Mouse (Mus musculus): ENCODE results near the gene Eif5b. TPM values are rescaled to one million over a fixed set of nuclear protein-coding genes. Genes with fewer than 3 reads are reported as not detected.
"Not testable (repeated sequence)": the region's sequence is repeated elsewhere in the genome, so short reads cannot be mapped to it uniquely, and the experiment has no call there.

Gene Eif5b
- 10 to 100 TPM; 31.6 to 36.5 TPM for total RNA-seq (2021)
- long read RNA-seq, experiment 1, full-length matches to known transcripts, result 21 of 46 reads
- long read RNA-seq, experiment 1, partial matches to known transcripts, result 24 of 46 reads
- long read RNA-seq, experiment 1, other reads (novel, unspliced or antisense), result 1 of 46 reads
- long read RNA-seq, experiment 2, full-length matches to known transcripts, result 19 of 41 reads
- long read RNA-seq, experiment 2, partial matches to known transcripts, result 20 of 41 reads
- long read RNA-seq, experiment 2, other reads (novel, unspliced or antisense), result 2 of 41 reads

DNA sequence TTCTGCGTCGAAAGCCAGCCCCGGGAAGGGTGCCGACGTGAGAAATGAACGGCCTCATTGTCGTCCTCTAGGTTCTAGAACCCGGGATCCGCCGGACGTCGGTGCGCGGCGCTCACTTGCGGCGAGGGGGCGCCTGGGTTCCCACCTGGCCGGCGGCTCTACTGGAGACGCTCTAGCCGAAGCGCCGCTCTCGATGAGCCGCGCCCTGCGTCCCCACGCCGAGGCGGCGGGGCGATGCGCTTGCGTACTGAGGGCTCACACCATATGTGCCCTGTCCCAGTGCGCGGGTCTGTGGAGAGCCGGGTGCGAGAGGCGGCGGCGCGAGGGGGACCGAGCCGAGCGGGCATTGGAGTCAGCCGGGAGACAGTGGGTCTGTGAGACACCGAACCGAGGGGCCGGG, at the start of gene Eif5b, which contains the start of gene Txndc9:
Eif5b (plus strand) TSS at position 144 of the 400 bp plus-strand sequence.
Txndc9 (minus strand) TSS at position 27 of the 400 bp plus-strand sequence.
- intact Hi-C loops (cut with DNase I), result loop anchor here (5.0 kb wide), 1 partner anchor 129 kb away; the partner anchor contains the start of gene Rev1
- DNase-seq, result peak; percentile 96

DNA sequence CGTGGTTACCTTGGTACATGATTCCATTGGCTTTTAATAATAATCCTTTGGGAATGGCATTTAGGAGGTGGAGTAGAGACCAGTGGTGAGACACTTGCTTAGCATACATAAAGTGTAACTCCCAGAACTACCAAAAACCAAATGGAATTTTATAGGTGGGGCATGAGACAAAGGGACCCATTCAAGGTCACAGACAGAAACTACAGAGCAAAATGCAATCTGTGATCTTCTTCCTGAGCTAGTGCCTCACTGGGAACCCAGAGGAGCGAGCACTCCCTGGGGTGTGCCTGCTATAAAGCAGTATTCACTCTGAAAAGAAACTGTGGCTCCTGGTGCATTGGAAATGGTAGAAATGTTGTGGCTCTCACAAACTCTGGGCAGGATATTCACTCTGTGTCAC, 48.9 kb upstream of the Eif5b start:
- no peak for DNase-seq
- intact Hi-C loops (cut with DNase I), result no loop called here

DNA sequence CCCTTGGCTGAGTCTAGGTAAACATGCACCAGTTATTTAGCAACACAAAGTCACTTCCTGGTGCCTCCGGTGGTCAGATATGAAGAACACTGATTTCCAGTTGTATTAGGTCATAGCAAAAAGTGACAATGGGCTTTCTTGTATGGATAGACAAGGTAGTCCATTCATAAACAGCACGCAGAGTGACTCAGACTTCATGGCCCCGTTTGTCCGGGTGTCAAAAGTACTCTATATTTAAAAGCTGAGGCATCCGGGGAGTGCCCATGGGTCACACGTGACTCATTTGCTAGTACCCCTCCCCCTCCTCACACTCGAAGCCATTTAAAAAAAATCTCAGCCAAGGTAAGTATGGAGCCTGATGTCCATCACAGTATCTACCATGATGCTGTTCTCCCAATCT, 43.0 kb upstream of the Eif5b start:
- DNase-seq, result no peak
- intact Hi-C loops (cut with DNase I), result no loop called here

DNA sequence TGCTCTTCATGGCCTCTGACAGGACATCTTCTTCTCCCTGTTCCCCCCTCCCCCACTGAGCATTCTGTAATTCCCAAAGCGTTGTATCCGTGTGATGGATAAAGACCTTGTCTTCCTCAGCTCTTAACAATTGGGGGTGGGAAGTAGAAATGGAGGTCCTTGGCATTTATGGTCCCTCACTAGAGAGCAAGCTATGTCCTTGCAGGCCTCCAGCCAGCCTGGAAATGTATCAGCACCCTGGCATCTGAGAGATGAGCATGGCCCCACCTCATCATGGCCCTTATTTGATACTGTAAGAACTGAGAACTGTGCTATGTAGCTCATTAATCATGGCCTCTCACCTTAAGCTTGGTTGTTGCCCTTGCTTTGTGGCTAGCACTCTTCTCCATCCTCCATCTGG, 42.6 kb upstream of the Eif5b start:
- DNase-seq, result no peak
- intact Hi-C loops (cut with DNase I), result no loop called here

DNA sequence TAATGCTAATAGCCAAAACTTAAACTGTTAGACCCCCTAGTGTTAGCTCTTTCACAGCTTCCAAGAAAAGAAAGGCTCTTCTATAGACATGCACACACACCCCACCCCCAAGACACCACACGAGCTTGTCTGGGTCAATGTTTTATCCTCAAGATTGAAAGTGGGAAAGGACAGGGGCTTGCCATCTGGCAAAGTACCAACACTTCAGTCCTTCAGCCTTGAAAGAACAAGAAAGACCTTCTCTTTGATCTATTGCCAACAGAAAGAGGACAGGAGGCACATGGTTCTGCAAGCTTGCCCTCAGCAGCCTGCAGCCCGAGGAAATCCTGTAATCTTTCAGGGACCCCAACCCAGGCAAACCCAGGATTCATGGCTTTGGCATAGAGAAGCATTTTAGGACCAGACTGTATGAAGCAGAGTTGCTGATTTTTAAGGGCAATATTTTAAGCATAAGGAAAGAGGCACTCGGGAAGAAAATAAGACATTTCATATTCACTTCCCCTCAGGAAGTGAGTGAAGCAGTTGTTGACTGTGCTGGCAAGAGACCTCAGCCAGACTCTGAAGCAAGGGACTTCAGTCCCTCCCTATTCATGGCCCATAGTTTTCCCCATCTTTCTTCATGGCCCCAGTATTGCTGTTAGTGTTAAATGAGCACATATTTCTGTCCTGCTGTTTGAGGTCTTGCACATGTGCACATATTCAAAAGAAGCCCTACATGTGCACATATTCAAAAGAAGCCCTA, 40.9 kb upstream of the Eif5b start:
- intact Hi-C loops (cut with DNase I), result no loop called here
- DNase-seq, result no peak

DNA sequence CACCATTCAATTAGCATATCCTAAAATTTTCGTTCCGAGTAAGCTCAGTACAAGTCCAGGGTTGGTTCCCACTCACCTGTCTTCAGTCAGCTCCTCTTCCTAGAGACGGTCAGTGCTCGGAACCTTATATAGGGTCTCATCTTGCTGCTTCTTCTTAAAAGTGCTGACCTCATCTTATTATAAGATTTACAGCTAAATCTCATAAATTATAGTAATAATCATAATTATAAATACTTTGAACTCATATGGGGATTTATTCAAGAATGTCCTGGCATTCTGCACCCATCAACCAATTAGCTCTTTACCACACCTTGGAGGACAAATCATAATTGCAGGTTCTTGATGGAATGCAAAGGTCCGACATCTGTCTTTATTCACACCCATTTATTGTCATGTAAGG, 40.2 kb upstream of the Eif5b start, which contains the start of gene Lyg1:
Lyg1 (minus strand) TSS at position 101 of the 400 bp plus-strand sequence.
- intact Hi-C loops (cut with DNase I), result no loop called here
- DNase-seq, result no peak

DNA sequence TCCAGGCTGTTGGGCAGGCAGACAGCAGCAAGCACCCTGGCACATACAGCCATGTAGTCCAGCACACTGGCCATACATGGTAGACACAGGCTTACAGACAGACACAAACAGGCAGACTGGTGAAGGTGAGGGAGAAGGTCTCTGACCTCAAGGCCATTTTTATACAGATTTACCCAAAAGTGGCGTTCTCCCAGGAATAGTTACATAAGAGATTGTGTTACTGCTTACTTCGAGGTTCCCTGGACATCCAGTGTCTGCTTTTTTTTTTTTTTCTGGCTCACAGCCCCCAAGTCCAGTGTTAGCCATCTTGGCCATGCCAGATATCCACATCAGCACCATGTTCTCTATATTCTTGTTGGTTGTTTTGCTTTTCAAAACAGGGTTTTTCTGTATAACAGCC, 39.3 kb upstream of the Eif5b start:
- intact Hi-C loops (cut with DNase I), result no loop called here
- no peak for DNase-seq

DNA sequence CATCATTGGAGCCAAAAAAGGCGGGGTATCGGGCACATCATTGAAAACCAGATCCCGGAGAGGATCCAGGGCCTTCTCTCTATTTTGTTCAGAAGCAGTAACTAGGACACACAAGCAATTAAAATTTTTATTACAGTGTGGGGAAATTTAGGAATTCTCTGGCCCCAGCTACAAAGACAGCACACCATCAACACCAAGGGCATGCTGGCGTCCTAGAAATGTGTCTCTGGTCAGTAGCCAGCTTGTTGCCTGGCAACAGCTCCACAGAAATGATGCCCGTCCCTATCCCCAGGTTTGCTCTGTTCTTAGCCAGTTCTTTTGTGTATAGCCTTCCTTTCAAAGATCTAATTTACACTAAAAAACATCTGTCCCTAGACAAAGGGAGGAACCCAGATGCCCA, 38.3 kb upstream of the Eif5b start:
- DNase-seq, result no peak
- intact Hi-C loops (cut with DNase I), result no loop called here

DNA sequence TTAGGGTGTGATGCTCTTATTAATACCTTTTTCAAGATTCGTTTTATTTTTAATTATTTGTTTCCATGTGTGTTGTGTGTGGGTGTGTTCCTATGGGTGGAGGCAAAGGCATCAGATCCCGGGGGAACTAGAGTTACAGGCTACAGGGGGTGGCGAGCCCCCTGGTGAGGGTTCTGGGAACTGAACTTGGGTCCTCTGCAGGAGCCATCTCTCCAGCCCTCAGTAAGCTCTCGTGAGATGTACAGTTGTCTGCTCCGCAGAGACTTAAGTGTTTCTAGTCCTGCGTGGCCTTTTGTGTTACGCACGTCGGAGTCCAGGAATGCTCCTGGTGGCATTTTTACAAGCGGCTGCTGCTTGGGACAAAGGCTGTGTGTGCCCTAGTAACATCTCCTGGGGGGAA, 32.2 kb upstream of the Eif5b start:
- DNase-seq, result no peak
- intact Hi-C loops (cut with DNase I), result no loop called here

DNA sequence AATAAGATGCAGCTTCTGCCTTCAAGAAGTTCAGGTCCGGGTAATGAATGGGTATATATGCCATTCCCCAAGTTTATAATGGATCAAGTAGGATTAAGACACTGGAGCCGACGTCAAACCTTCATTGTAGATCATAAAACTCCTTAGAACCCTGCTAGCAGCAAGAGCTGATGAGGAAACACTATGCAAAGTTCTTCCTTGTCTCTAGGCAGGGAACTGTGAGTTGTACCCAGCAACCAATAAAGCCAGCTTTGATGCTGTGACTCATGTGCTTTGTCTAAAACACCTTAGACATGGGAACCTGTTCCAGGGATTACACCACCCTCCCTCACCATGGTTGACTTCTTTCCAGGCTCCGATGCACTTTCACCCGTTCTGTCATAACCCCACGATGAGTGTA, 29.1 kb upstream of the Eif5b start:
- intact Hi-C loops (cut with DNase I), result no loop called here
- no peak for DNase-seq

DNA sequence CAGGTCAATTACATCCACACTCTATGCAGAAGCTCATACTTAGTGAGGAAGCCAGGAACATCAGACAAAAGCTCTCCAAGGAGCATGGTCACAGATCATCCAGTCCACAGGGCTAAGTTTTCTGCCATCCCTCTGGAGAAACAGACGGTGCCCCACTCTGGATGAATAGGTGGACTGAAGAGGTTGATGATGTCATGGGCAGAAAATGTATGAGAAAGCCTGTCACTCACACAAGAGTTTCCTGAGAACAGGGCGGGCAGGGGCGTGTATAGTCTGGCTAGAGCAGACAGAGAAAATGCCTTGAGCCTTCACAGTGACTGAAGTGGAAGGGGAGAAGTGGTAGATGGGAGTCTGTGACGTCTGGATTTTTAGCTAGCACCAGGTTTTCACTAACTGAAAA, 26.3 kb upstream of the Eif5b start:
- intact Hi-C loops (cut with DNase I), result loop anchor here (5.0 kb wide), 1 partner anchor 291 kb away; no protein-coding TSS in a partner anchor
- DNase-seq, result no peak

DNA sequence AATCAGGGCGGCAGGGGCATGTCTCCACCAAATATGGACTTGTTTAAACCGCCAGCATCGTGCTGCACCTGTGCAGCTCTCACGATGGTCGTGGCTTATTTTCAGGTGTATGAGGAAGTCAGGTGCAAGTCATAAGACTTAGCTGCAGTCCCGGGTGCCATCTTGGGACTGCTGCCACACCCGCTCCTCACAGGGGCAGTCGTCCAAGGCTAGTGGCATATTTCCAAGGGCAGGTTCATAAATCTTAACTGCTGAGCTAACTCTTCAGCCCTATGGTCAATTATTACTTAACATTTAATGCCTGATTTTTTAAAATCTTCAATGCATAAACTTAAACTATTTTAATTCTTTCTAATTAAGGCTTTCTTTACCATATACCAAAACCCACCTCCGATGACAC, 21.1 kb upstream of the Eif5b start:
- DNase-seq; intact Hi-C loops (cut with DNase I): not testable (repeated sequence)

DNA sequence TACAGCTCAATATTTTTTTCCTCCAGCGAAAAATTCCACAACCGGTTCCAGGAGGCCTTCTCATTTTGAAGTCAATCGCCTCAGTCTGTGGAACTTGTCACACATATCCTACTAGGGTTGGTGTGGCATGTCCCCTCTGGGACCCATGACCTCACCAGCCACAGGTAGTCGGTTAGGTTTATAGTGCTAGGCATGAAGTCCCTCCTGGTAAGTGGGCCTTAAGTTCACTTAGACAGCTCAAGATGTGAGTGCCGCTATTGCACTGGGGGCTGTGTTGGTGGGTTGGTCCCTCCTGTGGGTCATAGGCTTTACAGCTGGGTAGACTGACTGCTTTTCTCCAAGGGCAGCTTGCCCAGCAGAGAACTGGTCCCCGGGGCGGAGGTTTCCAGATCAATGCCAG, 20.5 kb upstream of the Eif5b start:
- intact Hi-C loops (cut with DNase I), result no loop called here
- DNase-seq, result no peak

DNA sequence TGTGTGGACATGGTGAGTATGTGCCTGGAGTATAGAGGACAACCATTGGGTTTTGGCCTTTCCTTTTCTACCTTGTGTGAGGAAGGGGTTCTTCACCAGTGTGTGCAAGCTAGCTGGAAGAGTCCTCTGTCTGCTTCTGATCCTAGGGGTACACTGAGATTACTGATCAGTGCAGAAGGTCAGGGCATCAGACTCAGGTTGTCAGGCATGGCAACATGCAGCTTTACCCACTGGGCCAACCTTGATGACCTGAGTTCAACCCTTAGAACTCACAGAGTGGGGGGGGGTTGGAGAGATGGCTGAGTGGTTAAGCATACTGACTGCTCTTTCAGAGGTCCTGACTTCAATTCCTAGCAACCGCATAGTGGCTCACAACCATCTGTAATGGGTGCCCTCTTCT, 13.5 kb upstream of the Eif5b start:
- intact Hi-C loops (cut with DNase I), result no loop called here
- DNase-seq, result no peak

DNA sequence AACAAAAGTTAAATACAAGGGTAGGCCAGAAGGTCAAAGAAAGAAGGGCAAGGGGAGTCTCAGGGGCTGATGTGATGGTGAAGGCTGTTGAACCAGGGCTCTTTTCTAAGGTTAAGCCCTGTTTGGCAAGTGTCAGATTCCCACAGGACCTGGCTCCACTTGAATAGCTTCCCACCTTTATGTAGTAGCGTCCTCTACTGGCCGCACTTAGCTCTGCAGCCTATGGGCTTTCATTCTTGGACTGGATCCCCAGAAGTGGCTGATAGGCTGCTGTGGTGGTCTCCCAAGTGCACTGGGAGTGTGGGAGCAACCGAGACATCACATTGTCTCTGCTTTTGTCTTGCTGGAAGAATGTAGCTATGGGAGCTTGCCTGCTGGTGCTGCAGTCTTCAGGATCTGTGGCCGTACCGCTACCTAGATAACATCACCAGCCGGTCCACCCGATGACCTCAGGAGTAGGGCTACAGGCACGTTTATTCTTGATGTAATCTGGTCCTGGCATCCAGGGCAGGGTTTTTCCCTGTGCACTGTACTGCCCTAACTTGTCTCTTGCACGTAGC, 12.0 kb upstream of the Eif5b start:
- intact Hi-C loops (cut with DNase I), result no loop called here
- peak in 1 of 2 experiments; percentile 34 for DNase-seq

DNA sequence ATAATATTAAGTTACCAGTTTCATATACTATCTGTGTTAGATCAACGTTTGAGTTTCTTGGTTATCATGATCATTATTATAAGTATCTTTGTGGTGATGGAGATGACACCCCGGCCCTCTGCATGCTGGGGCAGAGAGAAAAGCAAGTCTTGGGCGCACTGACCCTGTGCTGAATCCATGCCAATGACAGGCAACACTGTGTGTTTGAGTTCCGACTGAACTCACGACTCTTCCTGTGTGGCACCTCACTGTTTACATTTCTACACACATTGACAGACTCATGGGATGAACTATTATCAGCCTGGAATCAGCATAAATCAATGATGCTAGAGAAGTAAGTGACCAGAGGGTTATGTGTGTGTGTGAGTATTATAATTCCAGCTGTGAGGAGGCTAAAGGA, 10.0 kb upstream of the Eif5b start:
- intact Hi-C loops (cut with DNase I), result no loop called here
- DNase-seq, result no peak

DNA sequence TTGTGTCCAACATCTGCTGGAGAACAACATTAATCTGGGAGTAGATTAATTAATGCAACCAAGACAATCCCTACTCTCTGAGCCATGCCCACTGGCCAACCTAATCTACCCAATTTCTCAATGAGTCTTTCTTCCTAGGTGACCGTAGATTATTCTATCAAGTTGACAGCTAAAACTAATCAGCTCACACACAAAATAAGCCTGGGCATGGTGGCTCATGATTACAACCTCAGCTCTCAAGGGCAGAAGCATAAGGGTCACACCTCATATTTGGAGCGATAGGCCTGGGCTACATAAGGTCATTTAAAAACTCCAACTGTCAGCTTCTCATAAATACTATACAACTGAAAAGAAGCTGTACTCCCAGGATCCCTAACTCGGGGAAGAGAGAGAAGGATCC, 1.6 kb upstream of the Eif5b start:
- no peak for DNase-seq
- intact Hi-C loops (cut with DNase I), result loop anchor here (5.0 kb wide), 1 partner anchor 131 kb away; the partner anchor contains the start of gene Rev1

DNA sequence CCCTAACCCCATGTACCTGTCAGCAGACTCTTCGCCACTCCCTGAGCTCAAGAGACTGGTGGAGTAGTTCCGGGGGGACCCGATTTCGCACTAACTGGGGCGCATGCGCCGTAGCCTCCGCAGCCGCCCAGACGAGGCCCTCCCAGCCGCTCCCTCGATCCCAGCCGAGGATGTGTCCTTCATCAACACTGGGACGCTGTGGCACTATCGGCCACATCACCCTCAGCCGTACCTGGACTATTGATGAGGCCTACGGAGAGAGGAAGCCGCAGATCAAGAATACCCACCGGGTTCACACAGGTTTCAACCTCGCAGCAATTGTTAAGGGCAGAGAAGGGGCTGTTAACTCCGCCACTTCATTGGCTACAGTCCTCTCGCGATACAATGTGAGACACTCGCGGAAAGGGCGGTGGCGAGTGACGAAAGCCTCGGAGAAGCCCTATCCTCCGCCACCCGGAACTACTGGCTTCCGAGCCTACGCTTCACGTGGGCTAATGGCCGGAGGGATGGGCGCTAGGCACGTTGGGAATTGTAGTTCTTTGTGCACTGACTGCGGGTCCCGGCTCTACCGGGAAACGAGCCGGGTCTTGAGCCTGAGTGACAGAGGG, 829 bp upstream of the Eif5b start:
- peak; percentile 94 to 97 for DNase-seq
- intact Hi-C loops (cut with DNase I), result loop anchor here (5.0 kb wide), 1 partner anchor 130 kb away; the partner anchor contains the start of gene Rev1

DNA sequence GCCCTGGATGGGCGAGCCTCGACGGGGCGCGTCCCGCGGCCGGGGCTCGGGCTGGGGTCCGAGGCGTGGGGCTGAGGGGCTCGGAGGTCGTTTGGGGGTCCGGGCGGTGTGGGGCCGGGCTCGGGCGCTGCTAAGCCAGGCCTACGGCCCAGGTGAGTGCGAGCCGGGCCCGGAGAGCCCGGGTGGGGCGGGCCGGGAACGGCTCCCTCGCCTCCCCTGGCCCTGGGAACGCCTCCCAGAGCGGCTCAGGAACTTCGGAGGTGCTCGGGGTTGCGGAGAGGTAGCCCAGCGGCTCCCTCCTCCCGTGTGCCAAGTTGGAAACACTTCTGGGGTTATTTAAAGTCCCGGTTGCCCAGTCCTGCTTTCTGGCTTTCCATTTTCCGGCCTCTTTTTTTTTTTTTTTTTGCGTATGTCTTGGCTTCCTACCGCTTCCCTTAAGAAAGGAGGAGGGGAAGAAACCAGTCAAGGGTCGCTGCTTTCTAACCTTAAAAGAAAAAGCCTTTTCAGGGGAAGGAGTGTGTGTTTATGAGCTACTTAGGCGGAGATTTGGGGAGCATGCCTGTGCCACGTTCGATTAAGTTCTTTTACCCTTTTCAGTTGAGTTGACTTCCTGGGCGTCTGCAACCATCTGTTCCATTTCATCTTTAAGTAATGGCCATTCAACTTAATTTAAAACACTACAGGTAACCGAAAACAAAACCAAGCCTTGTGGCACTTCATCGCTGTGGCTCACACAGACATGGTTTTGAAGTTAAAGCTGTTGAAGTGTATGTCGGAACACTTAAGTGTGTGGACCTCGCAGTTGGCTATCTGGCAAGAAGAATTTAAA, 775 bp downstream of the Eif5b start:
- intact Hi-C loops (cut with DNase I), result loop anchor here (5.0 kb wide), 1 partner anchor 129 kb away; the partner anchor contains the start of gene Rev1
- DNase-seq, result peak in 1 of 2 experiments; percentile 26

DNA sequence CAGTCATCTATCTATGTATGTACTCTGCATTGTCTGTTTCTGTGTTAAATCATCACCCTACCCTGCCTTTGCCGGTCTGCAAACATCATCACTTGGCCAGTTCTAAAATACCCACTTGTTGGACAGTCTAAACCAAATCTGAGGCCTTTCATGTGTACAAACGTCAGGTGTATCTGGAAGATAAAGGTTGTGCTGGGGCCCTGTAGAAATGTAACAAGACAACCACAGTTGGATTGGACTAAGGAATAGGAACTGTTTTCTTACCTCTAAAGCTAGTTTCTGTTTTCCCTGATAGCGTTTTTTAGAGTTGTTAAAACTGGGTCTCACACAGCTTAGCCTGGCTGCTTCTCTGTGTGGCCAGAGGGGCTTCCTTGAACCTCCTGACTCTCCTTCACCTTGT, 1.7 kb downstream of the Eif5b start:
- no peak for DNase-seq
- intact Hi-C loops (cut with DNase I), result loop anchor here (5.0 kb wide), 1 partner anchor 128 kb away; the partner anchor contains the start of gene Rev1

Data from heart, postnatal 14 days (tissue).